22 mouse cellular contexts compared by ENCODE assay signal in genomic region chr14:76812155-76812875, GRCm38 (mm10).
DNase-seq lines count a peak whose midpoint lies in the region; ATAC-seq and TF ChIP-seq lines count a peak whose summit lies in the region.
"Had no signal": no experiment of that assay in that cellular context is flagged by ENCODE, and none has a peak within 500 bp of the region (broad histone marks: within the 10 kb centered on the region; RNA-seq: fewer than 3 reads in every experiment).

No protein-coding gene starts in this region.

- no peak overlapping the region for H3K9ac ChIP-seq in heart, embryonic 11.5 days (ENCODE audit: low read depth, low read length)
- no peak overlapping the region for H3K9ac ChIP-seq in liver, adult 2 months (ENCODE audit: low read depth, low read length)
- H3K9ac ChIP-seq in embryonic facial prominence, embryonic 14.5 days (ENCODE audit: low read depth, low read length), result no peak overlapping the region
- no peak overlapping the region for H3K9ac ChIP-seq in limb, embryonic 15.5 days
- H3K9ac ChIP-seq in hindbrain, embryonic 11.5 days (ENCODE audit: low read depth, low read length), result no peak overlapping the region
- H3K9ac ChIP-seq: forebrain, embryonic 12.5 days; hindbrain, embryonic 14.5 days; liver, embryonic 15.5 days had no signal

- H3K79me2 ChIP-seq in liver, adult 2 months (ENCODE audit: control insufficient read depth, insufficient read depth, low read length), result no peaks in the 10 kb centered on the region

- DNase-seq in heart, adult 9 months (ENCODE audit: low spot score in 2 of 2), result no peak
- peak; percentile 85 for DNase-seq in liver, adult 2 months (ENCODE audit: extremely low read depth, low read depth, low spot score)
- DNase-seq in liver, result no peak
- no peak for DNase-seq in embryonic facial prominence, embryonic 14.5 days (ENCODE audit: low spot score)
- no peak for DNase-seq in cerebellum, postnatal 4 days (ENCODE audit: low spot score in 2 of 2)
- DNase-seq in hindbrain, embryonic 11.5 days (ENCODE audit: low spot score), result no peak
- DNase-seq: adrenal gland, postnatal 36 days; B cell, adult 2 months; cerebellum, adult 9-11 months; lung, postnatal 4 days; right cerebral cortex, adult 18-20 months; thymus, postnatal 4 days had no signal

- no peak for ATAC-seq in heart, embryonic 11.5 days (replicated peaks; ENCODE audit: insufficient number of reproducible peaks, low FRiP score, low TSS enrichment)
- ATAC-seq in embryonic facial prominence, embryonic 14.5 days (ENCODE audit: low read depth), result no peak
- ATAC-seq in limb, embryonic 15.5 days (ENCODE audit: insufficient number of reproducible peaks, low FRiP score, low TSS enrichment, low read depth), result no peak
- ATAC-seq in hindbrain, embryonic 11.5 days (ENCODE audit: low FRiP score), result no peak
- ATAC-seq: Patski had no signal

- H3K4me2 ChIP-seq in heart, embryonic 11.5 days, result no peak overlapping the region
- H3K4me2 ChIP-seq in embryonic facial prominence, embryonic 14.5 days (ENCODE audit: low read depth, low read length), result no peak overlapping the region
- no peak overlapping the region for H3K4me2 ChIP-seq in limb, embryonic 15.5 days
- H3K4me2 ChIP-seq in hindbrain, embryonic 11.5 days (replicated peaks; ENCODE audit: low read depth, low read length), result no peak overlapping the region
- H3K4me2 ChIP-seq: forebrain, embryonic 12.5 days; hindbrain, embryonic 14.5 days; liver, embryonic 15.5 days; midbrain, embryonic 11.5 days had no signal

- no peaks in the 10 kb centered on the region for H3K27me3 ChIP-seq in heart, embryonic 11.5 days (ENCODE audit: control insufficient read depth, insufficient read depth, low read length)
- no peaks in the 10 kb centered on the region for H3K27me3 ChIP-seq in liver, adult 2 months (ENCODE audit: control insufficient read depth, insufficient read depth, low read length)
- H3K27me3 ChIP-seq in embryonic facial prominence, embryonic 14.5 days (replicated peaks; ENCODE audit: control insufficient read depth, insufficient read depth, low read length), result no peaks in the 10 kb centered on the region
- no peaks in the 10 kb centered on the region for H3K27me3 ChIP-seq in limb, embryonic 15.5 days
- H3K27me3 ChIP-seq in hindbrain, embryonic 11.5 days (ENCODE audit: control insufficient read depth, insufficient read depth, low read length), result no peaks in the 10 kb centered on the region
- H3K27me3 ChIP-seq: forebrain, embryonic 12.5 days; liver, embryonic 15.5 days; Patski had no signal

- no peak for TF ChIP-seq CTCF in liver, adult 2 months (IDR thresholded peaks at IDR 0.05; ENCODE audit: low read depth, low read length)

- H3K36me3 ChIP-seq in heart, embryonic 11.5 days (ENCODE audit: control insufficient read depth, insufficient read depth, low read length), result no peaks in the 10 kb centered on the region
- no peaks in the 10 kb centered on the region for H3K36me3 ChIP-seq in liver, adult 2 months (ENCODE audit: control insufficient read depth, insufficient read depth, low read length)
- H3K36me3 ChIP-seq in embryonic facial prominence, embryonic 14.5 days (ENCODE audit: control insufficient read depth, insufficient read depth, low read length), result no peaks in the 10 kb centered on the region
- H3K36me3 ChIP-seq in limb, embryonic 15.5 days, result no peaks in the 10 kb centered on the region
- no peaks in the 10 kb centered on the region for H3K36me3 ChIP-seq in hindbrain, embryonic 11.5 days (ENCODE audit: control insufficient read depth, insufficient read depth, low read length)
- H3K36me3 ChIP-seq: forebrain, embryonic 12.5 days; liver, embryonic 15.5 days had no signal

- H3K4me1 ChIP-seq in heart, embryonic 11.5 days (ENCODE audit: control insufficient read depth, insufficient read depth, low read length), result peaks cover 11% of the 10 kb centered on the region
- H3K4me1 ChIP-seq in liver, adult 2 months (ENCODE audit: control insufficient read depth, insufficient read depth, low read length), result peaks cover 11% of the 10 kb centered on the region; the same call in 1 of the 2 replicates
- H3K4me1 ChIP-seq in embryonic facial prominence, embryonic 14.5 days (ENCODE audit: control insufficient read depth, insufficient read depth, low read length), result peaks cover 25% of the 10 kb centered on the region
- H3K4me1 ChIP-seq in limb, embryonic 15.5 days, result peaks cover 24% of the 10 kb centered on the region
- no peaks in the 10 kb centered on the region for H3K4me1 ChIP-seq in hindbrain, embryonic 11.5 days (replicated peaks; ENCODE audit: control insufficient read depth, insufficient read depth, low read length)

- 49% methylated on average over 14 of the region's 14 CpGs for WGBS in heart, embryonic 11.5 days (ENCODE audit: insufficient replicate concordance)
- 42% methylated on average over 14 of the region's 14 CpGs for WGBS in liver, adult 2 months
- 55% methylated on average over 14 of the region's 14 CpGs for whole genome bisulfite sequencing in embryonic facial prominence, embryonic 14.5 days
- 53% methylated on average over 14 of the region's 14 CpGs for WGBS in limb, embryonic 15.5 days
- WGBS in hindbrain, embryonic 11.5 days, result 72% methylated on average over 14 of the region's 14 CpGs

- H3K9me3 ChIP-seq in heart, embryonic 11.5 days (replicated peaks; ENCODE audit: control insufficient read depth, low read length), result no peaks in the 10 kb centered on the region
- H3K9me3 ChIP-seq in embryonic facial prominence, embryonic 14.5 days (ENCODE audit: control insufficient read depth, low read length), result 0 out of 2 replicates have a peak, but pooled peaks cover under 1% of the 10 kb centered on the region
- no peaks in the 10 kb centered on the region for H3K9me3 ChIP-seq in limb, embryonic 15.5 days
- no peaks in the 10 kb centered on the region for H3K9me3 ChIP-seq in hindbrain, embryonic 11.5 days (ENCODE audit: control insufficient read depth, low read length)
- H3K9me3 ChIP-seq: forebrain, embryonic 12.5 days; liver, embryonic 15.5 days had no signal

- peak overlapping the region; percentile 31; the same call in 1 of the 2 replicates for H3K27ac ChIP-seq in heart, embryonic 11.5 days (ENCODE audit: low read depth, low read length)
- peak overlapping the region; percentile 3; the same call in 1 of the 2 replicates for H3K27ac ChIP-seq in liver, adult 2 months (replicated peaks; ENCODE audit: insufficient read depth, low read depth, low read length)
- 0 out of 2 replicates have a peak overlapping the region, but pooled peaks have one; percentile 1 for H3K27ac ChIP-seq in embryonic facial prominence, embryonic 14.5 days (replicated peaks; ENCODE audit: low read depth, low read length)
- peak overlapping the region; percentile 89 for H3K27ac ChIP-seq in limb, embryonic 15.5 days
- H3K27ac ChIP-seq in hindbrain, embryonic 11.5 days (ENCODE audit: low read depth, low read length), result no peak overlapping the region
- H3K27ac ChIP-seq: forebrain, embryonic 12.5 days; hindbrain, embryonic 14.5 days; kidney, postnatal 0 days; layer of hippocampus, adult 2 months; liver, embryonic 15.5 days had no signal

- no peak overlapping the region for H3K4me3 ChIP-seq in heart, embryonic 11.5 days (ENCODE audit: low read depth, low read length)
- no peak overlapping the region for H3K4me3 ChIP-seq in liver, adult 2 months (ENCODE audit: insufficient read depth, low read depth, low read length)
- no peak overlapping the region for H3K4me3 ChIP-seq in embryonic facial prominence, embryonic 14.5 days (ENCODE audit: low read depth, low read length)
- H3K4me3 ChIP-seq in limb, embryonic 15.5 days, result no peak overlapping the region
- no peak overlapping the region for H3K4me3 ChIP-seq in hindbrain, embryonic 11.5 days (ENCODE audit: low read depth, low read length)
- H3K4me3 ChIP-seq: forebrain, embryonic 12.5 days; layer of hippocampus, adult 2 months; liver, embryonic 15.5 days; myocyte had no signal

- no peak for TF ChIP-seq POLR2A in liver, adult 2 months (IDR thresholded peaks at IDR 0.05; ENCODE audit: extremely low read depth, insufficient read depth, low read length)
